Mouse (Mus musculus) intestine, embryonic 14.5 days (tissue): ENCODE data around the gene Zfp235. TPM values are rescaled to one million over a fixed set of nuclear protein-coding genes. Genes with fewer than 3 reads are reported as not detected.

Source experiments
- ATAC-seq: fragments of 200-750 bp; cut with Nextera tagmentation; replicated peaks from 2 replicates; pipeline ENCODE4 v1.8.0; 2017; ENCODE audit warnings: low read depth, moderate number of reproducible peaks, moderate TSS enrichment, moderate library complexity; ENCODE audit not compliant: low FRiP score, low TSS enrichment
- DNase-seq: peaks from one replicate; pipeline ENCODE4 v3.0.0-alpha.2; 2018; ENCODE audit warnings: low spot score
- H3K27ac ChIP-seq: fragments of 300-500 bp; sonication (generic); 2 replicates; pipeline ENCODE4 v1.5.1; 2014; ENCODE audit warnings: low read depth, mild to moderate bottlenecking, control low read depth
- H3K27me3 ChIP-seq: fragments of 300-500 bp; sonication (generic); replicated peaks from 2 replicates; pipeline ENCODE4 v1.6.1; 2014; ENCODE audit warnings: low read length, control low read depth; ENCODE audit not compliant: control insufficient read depth, insufficient read depth
- H3K36me3 ChIP-seq: fragments of 300-500 bp; sonication (generic); 2 replicates; pipeline ENCODE4 v1.6.1; 2014; ENCODE audit warnings: low read length, control low read depth; ENCODE audit not compliant: control insufficient read depth, insufficient read depth
- H3K4me1 ChIP-seq: fragments of 300-500 bp; sonication (generic); replicated peaks from 2 replicates; pipeline ENCODE4 v1.6.1; 2014; ENCODE audit warnings: low read length, control low read depth, mixed read lengths; ENCODE audit not compliant: control insufficient read depth, insufficient read depth
- H3K4me2 ChIP-seq: fragments of 300-500 bp; sonication (generic); 2 replicates; pipeline ENCODE4 v1.6.1; 2014; ENCODE audit warnings: low read length
- H3K4me3 ChIP-seq: fragments of 300-500 bp; sonication (generic); 2 replicates; pipeline ENCODE4 v1.5.1; 2014; ENCODE audit warnings: low read depth, low read length, control low read depth, mixed read lengths
- H3K9ac ChIP-seq: fragments of 300-500 bp; sonication (generic); 2 replicates; pipeline ENCODE4 v1.6.1; 2014; ENCODE audit warnings: mild to moderate bottlenecking, low read length
- H3K9me3 ChIP-seq: fragments of 300-500 bp; sonication (generic); 2 replicates; pipeline ENCODE4 v1.6.1; 2016; ENCODE audit warnings: low read length, control low read depth; ENCODE audit not compliant: control insufficient read depth
- WGBS: fragments of 180-500 bp; shearing (Covaris S2); extraction: QIAGEN DNeasy Blood & Tissue Kit; methylation state at CpG from one replicate; pipeline ENCODE4 v1.1.7; 2014; 5-methylcytosine and 5-hydroxymethylcytosine counted together
- polyA plus RNA-seq: library from polyadenylated mRNA; unstranded; fragments of >200 nt; fragmentation: Nextera tagmentation; extraction: Ambion mirVana; gene quantifications from 2 replicates; pipeline ENCODE4 v1.2.1, GENCODE M21; 2014

Gene Zfp235
- polyA plus RNA-seq, result 16.5 and 19.4 TPM in 2 replicates

DNA sequence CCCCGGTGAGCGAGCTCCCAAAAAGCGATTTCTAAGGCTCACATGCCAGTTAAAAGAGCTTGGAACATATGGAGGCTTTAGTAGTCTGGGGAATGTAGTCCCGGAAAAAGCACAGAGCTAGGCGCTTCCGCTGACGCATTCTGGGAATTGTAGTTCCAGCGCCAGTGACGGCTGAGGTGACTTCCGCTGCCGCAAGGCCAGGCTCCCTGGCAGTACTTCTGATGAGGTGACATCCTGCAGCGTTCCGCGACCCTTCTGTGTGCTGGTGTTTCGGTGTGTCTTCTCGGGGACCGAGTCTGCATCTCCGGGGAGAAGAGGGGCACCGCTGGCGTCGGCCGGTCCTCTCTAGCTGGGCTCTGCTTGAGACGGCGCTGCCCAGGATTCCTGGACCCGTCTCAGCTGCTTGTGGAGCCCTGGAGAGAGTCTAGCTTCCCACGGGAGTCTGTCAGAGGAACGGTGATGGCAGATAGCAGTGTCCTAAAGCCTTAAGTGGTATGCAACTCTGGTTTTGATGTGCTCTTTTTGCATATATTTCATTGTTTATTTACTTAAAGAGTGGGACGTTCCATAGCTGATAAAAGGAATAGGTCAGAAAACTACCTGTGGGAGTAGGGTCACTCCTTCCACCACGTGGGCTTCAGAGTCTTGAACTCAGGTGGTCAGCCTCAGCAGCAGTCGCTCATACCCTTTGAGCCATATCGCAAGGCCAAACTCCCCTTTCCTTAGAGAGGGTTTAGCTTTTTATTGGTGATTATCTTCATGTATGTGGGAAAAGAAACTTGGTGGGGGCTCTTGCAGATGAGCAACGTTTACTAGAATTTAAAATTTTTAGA, at the start of gene Zfp235:
Gene Zfp235 (plus strand): TSS at position 174 of the 833 bp plus-strand sequence.
- WGBS, result 3% methylated on average over 32 of the region's 32 CpGs
- peak; percentile 87 for DNase-seq
- H3K36me3 ChIP-seq, result peaks cover 29% of the 10 kb centered on the region
- H3K9me3 ChIP-seq, result no peaks in the 10 kb centered on the region
- 0 out of 2 replicates have a peak within 1 kb of the TSS, but pooled peaks have one; percentile 1 for H3K27ac ChIP-seq
- H3K4me2 ChIP-seq, result peak within 1 kb of the TSS; percentile 90
- ATAC-seq, result peak; percentile 92
- H3K4me3 ChIP-seq, result peak within 1 kb of the TSS; percentile 74
- H3K27me3 ChIP-seq, result no peaks in the 10 kb centered on the region
- H3K9ac ChIP-seq, result peak within 1 kb of the TSS; percentile 71
- peaks cover 14% of the 10 kb centered on the region for H3K4me1 ChIP-seq

DNA sequence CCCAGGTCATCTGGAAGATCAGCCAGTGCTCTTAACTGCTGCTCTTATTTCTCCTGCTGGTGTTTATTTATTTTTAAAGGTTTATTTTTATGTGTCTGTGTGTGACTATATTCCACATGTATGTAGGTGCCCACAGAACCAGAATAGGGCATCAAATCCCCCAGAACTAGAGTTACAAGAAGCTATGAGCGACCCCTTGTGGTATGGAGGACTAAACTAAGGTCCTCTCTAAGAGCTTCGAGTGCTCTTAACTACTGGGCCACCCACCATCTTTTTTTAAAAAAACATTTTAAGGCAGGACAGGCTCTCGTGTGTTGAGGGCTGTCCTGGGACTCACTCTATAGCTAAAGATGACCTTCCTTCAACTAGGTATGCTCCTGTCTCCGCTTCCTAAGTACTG, 47.1 kb upstream of the Zfp235 start:
- Histone ChIP-seq H3K36me3 (peaks cover 11% of the 10 kb centered on the region), H3K9ac (no peak overlapping the region), H3K27me3 (no peaks in the 10 kb centered on the region), H3K4me1 (peaks cover 10% of the 10 kb centered on the region; the same call in 1 of the 2 replicates), H3K4me3 (no peak overlapping the region), H3K27ac (no peak overlapping the region), H3K9me3 (peaks cover 3% of the 10 kb centered on the region; the same call in 1 of the 2 replicates), H3K4me2 (no peak overlapping the region)
- ATAC-seq, result no peak
- WGBS, result 97% methylated on average over 4 of the region's 4 CpGs
- DNase-seq, result peak; percentile 12

DNA sequence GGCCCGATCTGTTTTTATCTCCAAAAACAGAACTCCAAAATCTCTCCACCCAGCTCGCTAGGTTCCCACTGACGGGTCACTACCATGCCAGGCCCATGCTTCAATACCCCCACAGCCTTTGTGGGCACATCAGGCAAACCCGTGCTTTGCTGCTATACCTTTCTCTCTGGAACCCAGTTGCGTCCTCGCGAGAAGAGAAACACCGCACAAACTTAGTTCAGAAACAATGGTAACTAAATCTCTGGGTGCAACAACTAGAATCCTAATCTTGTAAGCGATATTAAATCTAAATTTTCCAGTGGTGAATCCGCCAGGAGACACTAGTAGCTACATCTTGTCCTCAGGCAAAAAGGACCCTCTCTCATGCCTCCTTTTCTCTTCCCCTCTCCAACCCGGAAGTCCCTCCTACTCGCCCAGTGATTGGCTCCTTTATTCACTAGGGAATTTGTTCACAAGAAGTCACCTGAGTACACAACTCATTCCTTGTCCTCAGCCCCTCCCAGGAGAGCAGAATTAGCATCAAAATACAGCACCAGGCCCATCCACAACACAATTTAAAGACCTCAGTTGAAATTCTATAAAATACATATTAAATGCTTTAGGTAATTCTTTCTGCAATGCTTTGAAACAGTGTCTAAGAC, 46.4 kb upstream of the Zfp235 start:
- DNase-seq, result peak; percentile 10
- Histone ChIP-seq H3K4me3 (no peak overlapping the region), H3K9me3 (no peaks in the 10 kb centered on the region), H3K27ac (no peak overlapping the region), H3K4me1 (peaks cover 7% of the 10 kb centered on the region; the same call in 1 of the 2 replicates), H3K36me3 (peaks cover 11% of the 10 kb centered on the region), H3K4me2 (no peak overlapping the region), H3K27me3 (no peaks in the 10 kb centered on the region), H3K9ac (no peak overlapping the region)
- 97% methylated on average over 12 of the region's 12 CpGs for WGBS
- ATAC-seq, result no peak

DNA sequence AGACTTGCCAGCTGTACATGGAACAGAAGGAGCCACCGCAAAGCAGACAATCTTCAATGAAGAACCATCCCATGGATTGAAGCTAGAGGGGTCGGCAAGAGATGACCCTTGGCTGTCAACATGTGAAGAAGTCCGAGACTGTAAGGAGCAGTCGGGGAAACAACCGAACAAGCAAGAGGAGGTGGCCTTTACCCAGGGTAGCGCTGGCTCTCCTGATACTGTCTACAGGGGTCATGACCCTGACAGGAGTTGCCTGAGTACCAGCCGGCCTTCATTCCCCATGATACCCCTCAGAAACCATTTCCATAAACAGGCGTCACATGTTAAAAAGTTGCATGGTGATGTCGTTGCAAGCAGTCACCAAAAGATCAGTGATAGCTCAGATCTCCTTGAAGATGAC, 29.6 kb upstream of the Zfp235 start:
- ATAC-seq (no peak), DNase-seq (no peak)
- Histone ChIP-seq H3K4me2 (no peak overlapping the region), H3K4me1 (no peaks in the 10 kb centered on the region), H3K4me3 (no peak overlapping the region), H3K27ac (no peak overlapping the region), H3K9ac (no peak overlapping the region), H3K36me3 (peaks cover 92% of the 10 kb centered on the region), H3K9me3 (peaks cover 74% of the 10 kb centered on the region), H3K27me3 (no peaks in the 10 kb centered on the region)
- 94% methylated on average over 9 of the region's 9 CpGs for WGBS

DNA sequence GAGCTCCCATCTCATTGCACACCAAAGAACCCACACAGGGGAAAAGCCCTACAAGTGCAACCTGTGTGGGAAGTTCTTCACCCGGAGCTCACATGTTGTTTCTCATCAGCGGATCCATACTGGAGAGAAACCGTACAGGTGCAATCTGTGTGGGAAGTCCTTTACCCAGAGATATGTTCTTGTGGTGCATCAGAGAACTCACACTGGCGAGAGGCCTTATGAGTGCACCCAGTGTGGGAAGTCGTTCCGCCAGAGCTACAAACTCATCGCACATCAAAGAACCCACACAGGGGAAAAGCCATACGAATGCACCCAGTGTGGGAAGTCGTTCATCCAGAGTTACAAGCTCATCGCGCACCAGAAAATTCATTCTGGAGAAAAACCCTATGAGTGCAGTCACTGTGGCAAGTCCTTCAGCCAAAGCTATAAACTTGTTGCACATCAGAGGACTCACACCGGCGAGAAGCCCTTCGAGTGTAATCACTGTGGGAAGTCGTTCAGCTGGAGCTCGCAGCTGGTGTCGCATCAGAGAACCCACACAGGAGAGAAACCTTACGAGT, 28.7 kb upstream of the Zfp235 start:
- Histone ChIP-seq H3K4me3 (no peak overlapping the region), H3K9ac (no peak overlapping the region), H3K9me3 (peaks cover 78% of the 10 kb centered on the region), H3K4me2 (no peak overlapping the region), H3K4me1 (no peaks in the 10 kb centered on the region), H3K27me3 (no peaks in the 10 kb centered on the region), H3K27ac (no peak overlapping the region), H3K36me3 (peaks cover 84% of the 10 kb centered on the region)
- peak; percentile 57 for DNase-seq
- no peak for ATAC-seq
- WGBS, result 96% methylated on average over 18 of the region's 18 CpGs

DNA sequence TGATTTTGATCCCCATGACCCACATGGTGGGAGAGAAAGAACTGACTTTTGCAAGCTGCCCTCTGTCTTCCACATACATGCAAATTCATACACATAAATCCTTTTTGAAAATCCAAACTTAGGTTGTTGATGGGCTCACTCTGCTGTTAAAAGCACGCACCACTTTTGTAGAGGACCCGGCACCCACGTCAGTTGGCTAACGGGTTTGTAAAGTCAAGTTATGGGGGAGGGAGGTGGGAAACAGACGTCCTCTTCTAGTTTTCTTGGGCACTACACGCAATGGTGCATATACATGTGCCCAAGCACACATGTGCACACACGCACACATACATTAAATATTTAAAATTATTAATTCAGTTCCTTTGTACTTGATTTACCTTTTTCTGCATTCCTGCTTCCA, 23.1 kb upstream of the Zfp235 start:
- H3K9ac ChIP-seq, result no peak overlapping the region
- H3K4me2 ChIP-seq, result no peak overlapping the region
- no peaks in the 10 kb centered on the region for H3K27me3 ChIP-seq
- H3K9me3 ChIP-seq, result peaks cover 38% of the 10 kb centered on the region
- no peaks in the 10 kb centered on the region for H3K4me1 ChIP-seq
- WGBS, result 95% methylated on average over 7 of the region's 7 CpGs
- no peak overlapping the region for H3K27ac ChIP-seq
- H3K36me3 ChIP-seq, result peaks cover 28% of the 10 kb centered on the region
- ATAC-seq, result no peak
- DNase-seq, result no peak
- no peak overlapping the region for H3K4me3 ChIP-seq

DNA sequence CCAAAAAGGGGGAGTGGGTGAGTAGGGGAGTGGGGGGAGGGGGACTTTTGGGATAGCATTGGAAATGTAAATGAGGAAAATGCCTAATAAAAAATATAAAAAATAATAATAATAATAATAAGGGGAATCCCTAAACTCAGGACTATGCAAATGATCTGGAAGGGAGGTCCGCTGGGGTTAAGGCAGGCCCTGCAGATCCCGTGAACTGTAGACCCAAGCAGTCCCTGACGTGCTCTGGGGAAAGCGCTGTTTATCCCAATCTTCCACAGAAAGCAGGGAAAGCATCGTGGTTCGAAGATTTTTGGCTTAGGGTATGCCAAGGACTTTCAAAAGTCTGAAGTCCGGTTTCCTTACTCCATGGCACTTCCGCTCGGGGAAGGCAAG, 22.2 kb upstream of the Zfp235 start:
- H3K4me1 ChIP-seq, result no peaks in the 10 kb centered on the region
- H3K36me3 ChIP-seq, result peaks cover 19% of the 10 kb centered on the region
- peaks cover 28% of the 10 kb centered on the region for H3K9me3 ChIP-seq
- 4% methylated on average over 9 of the region's 9 CpGs for WGBS
- no peak overlapping the region; the same call in 1 of the 2 replicates for H3K27ac ChIP-seq
- H3K27me3 ChIP-seq, result no peaks in the 10 kb centered on the region
- DNase-seq, result no peak
- peak; percentile 70 for ATAC-seq
- H3K9ac ChIP-seq, result 0 out of 2 replicates have a peak overlapping the region, but pooled peaks have one; percentile 25
- H3K4me2 ChIP-seq, result peak overlapping the region; percentile 78
- H3K4me3 ChIP-seq, result peak overlapping the region; percentile 55

DNA sequence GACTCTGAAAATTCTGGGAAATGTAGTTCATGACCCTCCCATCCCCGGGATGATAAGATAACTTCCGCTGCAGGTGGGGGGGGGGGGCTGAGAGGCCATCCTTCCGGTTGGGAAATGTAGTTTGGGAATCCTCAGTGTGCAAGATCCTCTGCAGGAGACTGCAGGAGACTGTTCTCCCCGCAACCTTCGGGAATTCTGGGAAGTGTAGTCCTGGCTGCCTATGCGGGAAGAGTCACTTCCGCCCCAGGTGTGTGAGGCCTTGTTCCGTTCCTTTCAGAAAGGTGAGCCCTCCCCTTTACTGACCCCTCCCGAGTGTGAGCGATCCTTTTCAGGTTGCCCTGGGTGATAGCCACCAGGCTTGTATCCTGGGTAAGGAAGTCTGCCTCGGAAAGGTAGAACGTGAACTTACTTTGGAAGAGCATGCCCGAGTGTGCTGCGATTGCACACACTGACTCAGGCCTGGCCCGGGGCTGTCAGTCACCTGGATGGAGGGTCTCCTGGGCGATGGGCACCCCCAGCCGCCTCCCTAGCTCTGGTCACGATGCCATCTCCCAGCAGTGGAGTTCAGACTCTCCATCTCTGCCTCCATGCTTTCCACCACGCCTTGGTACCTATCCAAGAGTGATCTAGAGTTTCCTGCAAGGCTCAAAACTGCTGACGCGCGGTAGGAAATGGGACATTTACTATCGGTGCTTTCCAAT, 21.7 kb upstream of the Zfp235 start, which contains the start of gene Zfp112:
Gene Zfp112 (plus strand): TSS at position 159 of the 701 bp plus-strand sequence.
- Histone ChIP-seq H3K9me3 (peaks cover 23% of the 10 kb centered on the region), H3K4me2 (peak within 1 kb of the TSS; percentile 78), H3K36me3 (peaks cover 14% of the 10 kb centered on the region; the same call in 1 of the 2 replicates), H3K4me3 (peak within 1 kb of the TSS; percentile 55), H3K4me1 (no peaks in the 10 kb centered on the region), H3K9ac (peak within 1 kb of the TSS; percentile 56), H3K27ac (peak within 1 kb of the TSS; percentile 72), H3K27me3 (no peaks in the 10 kb centered on the region)
- WGBS, result 1% methylated on average over 23 of the region's 23 CpGs
- ATAC-seq (peak; percentile 97), DNase-seq (peak; percentile 89)
